Mouse (Mus musculus) embryo, embryonic 11 days (tissue): ENCODE results near the gene Il1f9.
A peak's percentile ranks its signal among the peaks of the same experiment; 100 is the strongest.
"Not testable (repeated sequence)": the region's sequence is repeated elsewhere in the genome, so short reads cannot be mapped to it uniquely, and the experiment has no call there.

Source experiments
- DNase-seq: peaks from one replicate; pipeline ENCODE4 v3.0.0-alpha.2; 2015

Il1f9 gene

DNA sequence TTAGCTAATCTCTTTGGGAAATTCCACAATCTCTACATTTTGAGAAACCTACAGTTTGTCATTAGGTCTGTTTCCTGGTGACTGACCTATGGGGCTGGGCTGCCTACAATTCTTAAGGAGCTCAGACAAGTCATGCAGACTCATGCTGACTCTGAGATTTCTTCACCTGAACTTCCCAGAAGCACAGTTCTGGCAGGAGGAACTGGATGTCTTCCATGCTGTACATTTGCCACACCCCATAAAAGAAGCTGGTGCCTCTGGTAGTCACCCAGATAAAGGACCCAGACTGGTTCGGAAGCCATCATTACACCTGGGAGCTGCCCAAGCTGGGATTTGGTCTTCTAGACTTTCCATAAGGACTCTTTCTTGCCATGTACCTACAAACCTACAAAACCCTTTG lies at the start of gene Il1f9:
TSS of gene Il1f9 (plus strand) at position 301 of the 400 bp plus-strand sequence.
- no peak for DNase-seq

DNA sequence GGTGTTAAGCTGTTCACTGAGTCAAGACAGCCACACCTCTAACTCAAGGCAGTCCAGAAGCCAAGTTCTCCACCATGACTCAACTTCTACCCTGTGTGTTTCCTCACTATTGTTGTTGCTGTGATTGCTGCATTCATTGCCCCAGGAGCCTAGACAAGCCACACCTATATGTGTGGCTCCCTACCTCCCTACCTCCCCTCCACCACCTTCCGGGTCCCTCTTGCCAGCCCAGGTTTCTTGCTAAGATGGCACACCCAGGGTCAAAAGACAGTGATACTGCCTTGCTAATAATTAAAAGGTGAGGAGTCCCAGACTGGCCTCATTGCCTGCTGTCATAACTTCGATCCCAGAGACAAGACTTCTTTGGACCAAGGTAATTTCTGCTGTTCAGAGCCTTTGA lies 33.4 kb upstream of the Il1f9 start, which contains the start of gene Il1f8:
TSS of gene Il1f8 (plus strand) at position 301 of the 400 bp plus-strand sequence.
- DNase-seq, result no peak

DNA sequence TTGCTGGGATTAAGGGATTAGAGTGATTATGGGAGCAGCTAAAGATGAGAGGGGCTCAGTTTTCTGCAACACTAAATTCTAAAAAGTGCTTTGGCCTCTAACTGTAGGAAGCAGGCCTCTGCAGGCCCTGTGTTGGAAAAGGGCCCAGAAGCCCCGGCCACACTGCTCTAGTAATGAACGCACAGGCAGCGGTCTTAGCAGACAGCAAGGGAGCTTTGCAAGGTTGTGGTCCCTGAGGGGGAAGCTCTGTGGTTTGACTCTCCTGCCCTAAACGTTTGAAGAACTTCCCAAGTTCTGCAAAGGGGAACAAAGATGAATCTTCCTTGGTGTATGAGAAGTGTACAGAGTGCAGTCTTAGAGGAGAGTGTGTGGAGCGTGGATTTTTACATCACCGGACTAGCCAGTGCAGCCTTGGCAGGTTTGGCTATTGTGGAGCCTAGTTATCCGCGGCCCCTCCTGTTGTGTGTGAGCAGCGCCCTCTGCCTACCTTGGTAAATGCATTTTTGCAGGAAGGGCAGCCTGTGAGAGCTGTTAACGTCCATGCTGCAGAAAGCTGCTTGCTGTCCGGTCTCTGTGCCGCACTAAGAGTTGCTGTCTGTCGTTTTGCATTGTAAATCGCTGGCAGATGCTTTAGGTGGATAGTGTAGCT lies 4.5 kb upstream of the Il1f9 start:
- peak; percentile 77 for DNase-seq

DNA sequence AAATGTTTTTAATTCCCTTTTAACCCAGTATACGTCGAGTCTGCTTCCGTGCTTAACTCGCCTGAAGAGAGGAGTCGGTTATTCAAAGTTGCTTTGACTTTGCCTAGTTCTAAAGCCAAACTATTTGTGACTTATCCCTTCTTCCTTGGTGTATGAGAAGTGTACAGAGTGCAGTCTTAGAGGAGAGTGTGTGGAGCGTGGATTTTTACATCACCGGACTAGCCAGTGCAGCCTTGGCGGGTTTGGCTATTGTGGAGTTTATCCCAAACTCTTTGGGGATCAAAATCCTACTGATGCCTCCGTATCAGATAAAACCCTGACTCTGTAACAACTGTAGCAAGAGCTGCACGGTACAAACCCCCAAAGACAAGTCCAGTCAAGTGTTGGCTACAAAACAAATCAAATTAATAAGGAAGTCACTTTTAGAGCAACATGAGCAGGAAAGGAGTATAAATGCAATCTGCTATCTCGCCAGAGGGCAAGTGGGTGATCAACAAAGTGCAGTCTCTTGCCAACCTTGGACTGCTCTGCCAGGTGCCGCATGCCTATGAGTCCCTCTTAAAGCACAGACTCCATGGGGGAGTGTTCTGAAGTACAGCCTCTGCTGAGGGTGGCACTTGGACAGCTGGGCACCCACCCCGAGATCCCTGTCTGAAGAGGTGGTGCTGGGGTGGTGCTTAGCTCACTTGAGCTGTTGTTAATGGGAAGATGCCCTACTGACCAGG lies 3.7 kb upstream of the Il1f9 start:
- DNase-seq, result not testable (repeated sequence)

DNA sequence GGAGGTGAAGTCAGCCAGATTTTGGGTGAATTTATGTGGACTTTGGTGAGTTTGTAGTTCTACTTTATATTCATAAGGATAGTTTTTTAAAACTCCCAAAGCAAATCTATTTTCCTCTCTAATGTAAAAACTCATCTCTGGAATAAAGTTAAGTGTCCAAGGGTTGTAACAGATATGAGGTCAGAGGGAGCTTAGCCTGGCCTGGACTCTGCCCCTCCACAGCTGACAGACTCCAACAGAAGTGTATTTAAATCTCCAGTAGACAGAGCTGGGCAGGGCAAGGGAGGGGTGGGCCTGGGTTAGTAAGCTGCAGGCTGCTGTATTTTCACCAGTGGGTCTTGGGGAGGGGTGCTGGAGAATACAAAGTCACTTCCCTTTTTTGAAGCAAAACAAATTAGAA lies 2.2 kb upstream of the Il1f9 start:
- not testable (repeated sequence) for DNase-seq

- DNase-seq, result no peak
Measured at GRCm38 (mm10) chr2:24187585-24187984, 1.3 kb downstream of the Il1f9 start.

DNA sequence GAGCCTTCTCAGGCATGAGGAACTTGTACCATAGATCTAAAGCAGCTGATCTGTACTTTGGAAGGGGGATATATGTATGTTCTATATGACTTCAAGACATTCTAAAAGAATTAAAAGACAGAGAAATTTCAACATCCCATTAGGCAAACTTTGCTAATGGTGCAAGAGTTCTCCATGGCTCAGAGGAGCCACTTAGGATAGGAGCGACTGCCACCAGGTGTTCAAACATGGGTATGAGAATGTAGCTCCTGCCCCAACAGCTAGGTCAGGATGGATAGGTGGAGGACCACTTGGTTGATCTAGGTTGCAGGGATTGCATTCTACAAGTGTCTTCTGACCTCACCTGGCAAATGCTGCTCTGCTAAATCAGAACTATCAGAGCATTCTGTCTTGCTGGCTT lies 1.9 kb downstream of the Il1f9 start:
- DNase-seq, result no peak

GRCm38 (mm10) chr2:24215118-24215517 lies 28.8 kb downstream of the Il1f9 start, which contains the start of gene Il1f6:
Il1f6 (plus strand) TSS chr2:24215418.
- DNase-seq, result no peak

GRCm38 (mm10) chr2:24227191-24227590 lies 40.9 kb downstream of the Il1f9 start:
- no peak for DNase-seq
